Comparison of ENCODE assay signal across 8 mouse cellular contexts in the genomic region with DNA sequence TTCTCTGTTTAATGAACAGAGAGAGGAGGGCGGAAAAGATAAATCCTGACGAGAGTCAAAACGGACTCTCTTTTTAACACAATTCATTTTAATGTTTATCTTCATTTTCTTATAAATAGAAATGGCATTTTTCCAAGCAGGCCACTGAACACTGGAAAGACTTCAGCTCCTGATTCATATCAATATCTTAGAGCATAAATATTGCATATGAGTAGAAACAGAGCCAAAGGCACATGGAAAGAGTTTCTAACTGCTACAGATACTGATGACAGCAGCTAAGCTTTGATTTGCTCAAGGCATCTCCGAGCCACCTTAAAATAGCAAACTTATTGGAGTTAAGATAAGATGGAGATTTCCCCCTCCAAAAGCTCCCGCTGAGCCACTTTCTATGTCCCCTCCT. TPM values are rescaled to one million over a fixed set of nuclear protein-coding genes. Genes with fewer than 3 reads are reported as not detected.
DNase-seq lines count a peak whose midpoint lies in the region; ATAC-seq and TF ChIP-seq lines count a peak whose summit lies in the region.

No protein-coding gene starts in this region.

- peak overlapping the region; percentile 69 for H3K27ac ChIP-seq in left cerebral cortex, adult 2 months
- peak overlapping the region; percentile 10; the same call in 1 of the 2 replicates for H3K27ac ChIP-seq in embryonic fibroblast, embryonic 13.5 days (ENCODE audit: insufficient read depth, low read length)
- peak overlapping the region; percentile 81; the same call in 1 of the 2 replicates for H3K27ac ChIP-seq in limb, embryonic 10.5 days
- no peak overlapping the region; the same call in 1 of the 2 replicates for H3K27ac ChIP-seq in neural tube, embryonic 14.5 days (ENCODE audit: low read depth, low read length)

- 0 out of 2 replicates have a peak, but pooled peaks cover 4% of the 10 kb centered on the region for H3K4me1 ChIP-seq in embryonic fibroblast, embryonic 13.5 days (ENCODE audit: control insufficient read depth, insufficient read depth, low read length)
- peaks cover 17% of the 10 kb centered on the region for H3K4me1 ChIP-seq in limb, embryonic 10.5 days
- peaks cover 10% of the 10 kb centered on the region for H3K4me1 ChIP-seq in neural tube, embryonic 14.5 days (ENCODE audit: control insufficient read depth, insufficient read depth, low read length)

- no peaks in the 10 kb centered on the region for H3K36me3 ChIP-seq in limb, embryonic 10.5 days
- no peaks in the 10 kb centered on the region for H3K36me3 ChIP-seq in neural tube, embryonic 14.5 days (ENCODE audit: control insufficient read depth, insufficient read depth, low read length)

- H3K27me3 ChIP-seq in limb, embryonic 10.5 days (ENCODE audit: low read depth, poor library complexity, severe bottlenecking): 0 out of 2 replicates have a peak, but pooled peaks cover 3% of the 10 kb centered on the region
- H3K27me3 ChIP-seq in neural tube, embryonic 14.5 days (ENCODE audit: control insufficient read depth, insufficient read depth, low read length): no peaks in the 10 kb centered on the region

- no peaks in the 10 kb centered on the region for H3K9me3 ChIP-seq in limb, embryonic 10.5 days (replicated peaks)
- no peaks in the 10 kb centered on the region for H3K9me3 ChIP-seq in neural tube, embryonic 14.5 days (ENCODE audit: control insufficient read depth, low read length)

- 20% methylated on average over 5 of the region's 5 CpGs for WGBS in limb, embryonic 10.5 days
- 5% methylated on average over 5 of the region's 5 CpGs for WGBS in neural tube, embryonic 14.5 days

- H3K4me2 ChIP-seq in neural tube, embryonic 14.5 days (ENCODE audit: low read depth, low read length): peak overlapping the region; percentile 69

- peak overlapping the region; percentile 63 for H3K4me3 ChIP-seq in left cerebral cortex, adult 2 months
- H3K4me3 ChIP-seq in embryonic fibroblast, embryonic 13.5 days (ENCODE audit: insufficient read depth, low read length): peak overlapping the region; percentile 74
- peak overlapping the region; percentile 61 for H3K4me3 ChIP-seq in limb, embryonic 10.5 days
- peak overlapping the region; percentile 34 for H3K4me3 ChIP-seq in neural tube, embryonic 14.5 days (ENCODE audit: low read depth, low read length)

- no peak for ATAC-seq in neural tube, embryonic 14.5 days (ENCODE audit: low read depth)

- 0 out of 2 replicates have a peak overlapping the region, but pooled peaks have one; percentile 22 for H3K9ac ChIP-seq in neural tube, embryonic 14.5 days (replicated peaks; ENCODE audit: low read depth, low read length)

- DNase-seq in left cerebral cortex, adult 2 months (ENCODE audit: extremely low spot score in 1 of 2, low spot score in 2 of 2): no peak
- DNase-seq in left cerebral cortex, postnatal 10 days (ENCODE audit: extremely low spot score in 1 of 2, low spot score in 2 of 2): no peak
- DNase-seq in limb, embryonic 10.5 days (ENCODE audit: low spot score): no peak
- no peak for DNase-seq in cerebellum, adult 9-10 months
- DNase-seq in right cerebral cortex, adult 2 months (ENCODE audit: low spot score in 2 of 2): no peak
- DNase-seq in spleen, postnatal 4 days (ENCODE audit: low spot score in 2 of 2): no peak

- no peak for TF ChIP-seq POLR2A in embryonic fibroblast, embryonic 13.5 days (IDR thresholded peaks at IDR 0.05; ENCODE audit: low read depth, low read length)

- intact Hi-C loops in left cerebral cortex, adult 2 months (cut with DNase I): loop anchor here (5.0 to 10.0 kb wide), 2 partner anchors 512 to 559 kb away; no protein-coding TSS in a partner anchor
- intact Hi-C loops in left cerebral cortex, postnatal 10 days (cut with DNase I): no loop called here

- TF ChIP-seq CTCF in left cerebral cortex, adult 2 months (IDR thresholded peaks at IDR 0.05): no peak
- TF ChIP-seq CTCF in embryonic fibroblast, embryonic 13.5 days (IDR thresholded peaks at IDR 0.05; ENCODE audit: borderline replicate concordance, insufficient read depth, low read length): no peak

RNA-seq across cellular contexts. Expression of gene Ppargc1a, which starts 14.3 kb away (rescaled TPM):
- 10 to 100 TPM; 48.8 to 57.4 TPM for total RNA-seq in left cerebral cortex, adult 2 months (2021)
- total RNA-seq in left cerebral cortex, postnatal 10 days (2021): 10 to 100 TPM; 43.4 to 47.3 TPM
- polyA plus RNA-seq in embryonic fibroblast, embryonic 13.5 days (2011; ENCODE audit: insufficient read length, low read depth, missing spikeins): 0.20 and 0.30 TPM in 2 replicates
- polyA plus RNA-seq in limb, embryonic 10.5 days (2016; fragmentation: Nextera tagmentation; extraction: Ambion mirVana): 2.6 and 6.4 TPM in 2 replicates
- polyA plus RNA-seq in neural tube, embryonic 14.5 days (2014; fragmentation: Nextera tagmentation; extraction: Ambion mirVana): 23.3 and 23.8 TPM in 2 replicates
